Mouse (Mus musculus) testis, postnatal 10 days (tissue): ENCODE measurements at regions not wholly inside any gene's neighbourhood (a gene's known extent, or its start where the extent isn't known, plus 50 kb on each side); places are given as distances from the start of the nearest gene placed in this dataset.

Source experiments
- DNase-seq: peaks from one replicate; pipeline ENCODE4 v3.0.0; 2021; ENCODE audit warnings: low spot score

DNA sequence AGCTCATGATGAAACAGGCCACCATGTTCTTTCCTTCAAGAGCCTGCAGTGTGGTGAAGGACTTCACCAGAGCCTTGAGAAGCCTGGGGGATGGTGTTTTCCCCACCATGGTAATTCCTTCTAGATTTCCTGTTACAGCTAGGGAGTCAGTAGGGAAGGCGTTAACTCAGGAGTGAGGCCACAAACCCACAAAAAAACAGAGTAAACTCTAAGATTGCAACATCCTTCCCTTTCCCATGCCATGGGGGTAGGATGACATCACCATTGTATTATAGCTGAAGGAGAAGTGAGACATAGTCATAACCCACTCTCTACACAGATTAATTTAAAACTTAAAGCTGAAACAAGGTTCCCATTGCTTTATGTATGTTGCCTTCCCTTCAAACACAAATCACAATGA, 218.7 kb upstream of the F930015N05Rik start:
- no peak for DNase-seq

DNA sequence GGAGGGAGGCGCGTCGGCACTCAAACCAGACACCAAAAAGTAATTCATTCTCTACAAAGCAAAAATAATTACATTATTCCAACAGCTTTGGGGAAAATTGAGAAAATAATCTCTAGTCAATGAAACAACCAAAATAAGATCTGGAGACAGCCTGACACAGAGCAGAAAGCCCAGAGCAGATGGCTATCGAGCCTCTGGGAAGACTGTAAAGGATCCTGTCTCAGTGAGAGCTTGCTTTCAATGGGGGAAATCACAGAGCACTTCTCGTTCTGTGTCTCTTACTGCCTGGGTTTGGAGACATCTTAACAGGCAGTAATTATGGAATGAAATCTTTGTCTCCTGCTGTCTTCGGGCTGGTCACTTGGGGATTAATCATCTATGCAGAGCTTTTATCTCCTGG, 226.7 kb upstream of the F930015N05Rik start:
- DNase-seq = no peak

DNA sequence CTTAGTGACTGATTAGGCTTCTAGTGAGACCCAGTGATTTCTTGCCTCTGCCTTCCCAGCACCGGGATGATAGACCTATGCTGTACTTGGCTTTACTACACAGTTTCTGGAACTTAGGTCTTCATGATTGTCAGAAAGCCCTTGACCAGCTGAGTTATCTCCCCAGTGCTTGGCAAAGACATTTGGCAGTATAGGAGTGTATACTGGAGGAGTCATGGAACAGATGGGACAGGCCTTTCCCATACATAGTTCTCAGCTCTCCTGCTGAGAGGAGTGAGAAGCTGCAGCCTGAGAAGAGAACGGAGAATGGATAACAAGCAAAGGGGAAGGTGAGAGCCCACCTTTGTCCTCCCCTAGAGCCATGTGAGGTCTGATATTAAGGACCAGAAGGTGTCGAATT, 230.6 kb upstream of the F930015N05Rik start:
- no peak for DNase-seq

DNA sequence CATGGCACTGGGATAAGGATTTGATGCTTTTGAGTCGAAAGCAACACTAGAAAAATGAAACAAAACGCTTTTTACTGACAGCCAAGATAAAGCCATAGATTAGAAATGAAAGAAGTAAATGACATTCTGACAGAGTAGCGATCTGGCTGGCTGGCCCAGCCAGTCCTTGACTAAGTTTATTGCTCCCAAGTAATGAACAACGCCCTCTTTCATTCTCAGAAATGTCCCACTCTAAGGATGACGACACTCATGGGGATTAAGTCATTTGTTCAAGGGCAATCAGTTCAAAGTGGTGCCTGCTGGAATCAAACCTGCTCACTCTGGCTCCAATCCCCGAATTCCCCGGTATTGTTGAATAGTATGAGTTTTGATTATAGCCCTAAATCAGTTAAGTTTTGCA, 231.1 kb upstream of the F930015N05Rik start:
- DNase-seq = no peak

DNA sequence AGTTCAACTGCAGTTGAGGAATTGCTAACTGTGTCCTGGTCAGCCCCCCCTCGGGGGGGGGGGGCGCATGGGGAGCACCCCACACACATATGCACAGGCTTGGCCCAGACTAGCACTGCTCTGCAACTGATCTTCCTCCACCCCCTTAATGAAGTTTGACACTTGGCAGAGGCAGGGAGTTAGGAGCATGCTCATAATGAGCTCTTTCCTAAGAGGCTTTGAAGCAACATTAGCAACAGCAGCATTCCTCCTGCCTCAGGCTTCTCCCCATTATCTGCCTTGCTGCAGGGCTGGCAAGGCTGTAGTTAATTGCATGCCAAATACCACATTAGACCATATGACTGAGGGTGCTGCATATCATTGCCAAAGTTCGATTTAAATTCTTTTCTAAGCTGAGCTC, 235.4 kb upstream of the F930015N05Rik start:
- no peak for DNase-seq

DNA sequence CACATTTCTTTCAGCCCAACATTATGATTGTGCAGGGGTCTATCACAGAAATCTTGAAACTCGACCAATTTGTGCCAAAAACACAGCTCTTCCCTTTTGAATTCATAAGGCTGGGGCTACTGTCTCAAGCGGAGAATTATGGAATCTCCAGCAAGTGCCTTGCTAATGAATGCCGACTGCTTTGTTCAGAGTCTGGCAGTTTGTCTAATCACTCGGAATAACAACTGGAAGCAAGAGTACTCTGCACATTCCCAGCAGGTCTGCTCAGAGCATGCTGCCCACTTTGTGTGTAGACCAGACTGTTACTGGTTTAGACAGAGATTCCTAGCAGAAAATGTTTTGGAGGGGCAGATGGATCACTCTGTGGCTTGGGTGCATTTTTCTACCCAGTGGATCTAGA, 237.1 kb upstream of the F930015N05Rik start:
- no peak for DNase-seq

DNA sequence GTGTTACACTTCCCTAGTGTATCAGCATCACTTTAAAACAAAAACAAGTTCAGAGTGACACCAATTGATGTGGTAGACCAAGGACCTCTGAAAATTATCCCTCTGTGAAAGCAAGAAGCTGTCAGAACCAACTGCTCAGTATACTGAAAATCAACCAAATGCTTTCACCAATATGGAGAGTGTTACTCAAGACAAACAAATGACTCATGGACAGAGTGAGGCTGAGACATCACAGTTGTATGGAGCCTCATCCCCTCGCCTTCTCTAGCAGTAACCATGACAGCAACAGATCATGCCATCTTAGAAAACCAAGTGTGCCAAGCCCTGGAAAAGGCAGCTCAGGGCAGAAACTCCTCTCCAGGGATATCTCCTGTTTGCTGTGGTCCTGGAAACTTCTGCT, 267.3 kb upstream of the F930015N05Rik start:
- no peak for DNase-seq

DNA sequence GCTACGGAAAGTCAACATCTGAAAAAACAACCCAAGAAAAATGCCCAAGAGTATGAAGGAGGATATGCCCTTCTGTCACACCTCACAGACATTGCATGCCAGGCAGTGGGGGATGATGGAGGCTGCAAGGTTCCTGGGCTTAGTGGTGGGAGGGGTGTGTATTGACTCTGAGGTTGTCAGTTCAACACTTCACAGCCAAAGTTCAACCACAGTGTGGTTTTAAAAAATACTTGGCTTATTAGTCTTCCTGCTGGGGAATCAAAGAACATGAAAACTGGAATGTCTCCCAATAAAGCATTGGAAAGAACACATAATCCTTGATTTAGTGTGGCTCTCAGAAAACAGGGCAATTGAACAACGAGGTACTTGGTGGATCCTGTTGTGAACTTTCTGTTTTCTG, 267.0 kb upstream of the Elac2 start:
- DNase-seq = no peak

DNA sequence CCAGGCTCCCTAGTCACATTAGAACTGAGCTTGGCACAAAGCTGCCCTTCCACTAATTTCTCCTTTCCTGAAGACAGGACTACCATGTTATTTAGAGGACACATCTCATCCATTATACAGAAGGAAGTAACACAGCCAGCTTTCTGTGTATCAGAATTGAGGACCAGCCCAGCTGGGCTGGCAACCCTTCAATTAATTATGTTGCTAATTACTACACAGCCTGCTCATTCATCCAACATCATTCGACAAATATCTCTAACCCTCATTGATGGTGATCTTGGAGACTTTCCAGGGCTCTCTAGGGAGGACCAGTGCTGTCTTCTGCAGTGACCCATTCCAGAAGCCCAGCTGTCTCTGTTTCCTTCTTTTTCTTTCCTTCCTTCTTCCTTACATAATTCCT, 263.7 kb upstream of the Elac2 start:
- no peak for DNase-seq

DNA sequence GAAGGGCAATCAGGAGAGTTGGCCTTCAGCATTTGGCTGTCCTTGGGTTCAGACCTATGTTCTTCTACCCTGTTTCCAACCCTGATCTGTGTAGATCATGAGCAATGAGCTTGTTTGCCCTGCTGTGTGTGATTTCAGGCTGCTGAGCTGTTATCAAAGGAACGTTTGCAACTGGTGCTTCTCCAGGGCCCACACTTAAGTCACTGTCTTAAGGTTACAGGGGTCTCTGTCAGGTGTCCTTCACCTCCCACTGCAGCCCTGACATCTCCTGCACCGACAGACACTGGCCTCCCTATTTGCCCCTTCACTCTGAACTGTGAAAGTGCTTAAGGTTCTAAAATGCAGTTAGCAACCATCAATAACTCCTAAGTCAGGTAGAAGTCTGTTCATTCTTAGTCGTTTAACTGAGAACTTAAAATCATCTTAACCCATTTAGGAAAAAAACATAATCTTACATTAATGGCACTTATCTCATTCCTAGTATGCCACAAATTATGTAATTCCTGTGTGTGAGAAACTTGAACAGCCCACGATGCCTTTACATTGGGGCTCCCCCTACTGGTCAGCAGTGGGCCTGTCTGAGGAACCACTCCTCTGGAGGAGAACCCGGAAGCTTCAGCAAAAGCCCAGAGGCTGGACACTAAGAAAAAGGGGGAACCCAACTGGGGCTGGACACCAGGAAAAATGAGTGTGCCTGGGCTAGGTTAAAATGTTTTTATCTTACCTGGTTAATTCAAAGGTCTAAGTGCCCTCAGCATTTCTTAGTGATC, 260.3 kb upstream of the Elac2 start:
- peak; percentile 89 for DNase-seq

DNA sequence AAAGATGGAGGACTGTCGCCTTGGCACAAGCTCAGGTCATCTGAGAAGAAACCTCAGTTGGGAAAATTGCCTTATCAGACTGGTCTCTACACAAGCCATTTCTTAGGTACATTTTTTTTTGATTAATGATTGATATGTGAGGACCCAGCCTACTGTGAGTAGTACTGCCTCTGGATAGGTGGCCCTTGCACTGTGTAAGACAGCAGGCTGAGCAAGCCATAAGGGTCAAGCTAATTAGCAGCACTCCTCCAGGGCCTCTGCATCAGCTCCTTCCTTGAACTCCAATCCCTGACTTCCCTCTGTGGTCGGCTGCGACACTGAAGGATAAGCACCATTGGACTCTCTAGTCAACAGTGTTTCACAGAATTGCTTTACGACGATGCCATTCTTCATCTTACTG, 252.6 kb upstream of the Elac2 start:
- DNase-seq = no peak

DNA sequence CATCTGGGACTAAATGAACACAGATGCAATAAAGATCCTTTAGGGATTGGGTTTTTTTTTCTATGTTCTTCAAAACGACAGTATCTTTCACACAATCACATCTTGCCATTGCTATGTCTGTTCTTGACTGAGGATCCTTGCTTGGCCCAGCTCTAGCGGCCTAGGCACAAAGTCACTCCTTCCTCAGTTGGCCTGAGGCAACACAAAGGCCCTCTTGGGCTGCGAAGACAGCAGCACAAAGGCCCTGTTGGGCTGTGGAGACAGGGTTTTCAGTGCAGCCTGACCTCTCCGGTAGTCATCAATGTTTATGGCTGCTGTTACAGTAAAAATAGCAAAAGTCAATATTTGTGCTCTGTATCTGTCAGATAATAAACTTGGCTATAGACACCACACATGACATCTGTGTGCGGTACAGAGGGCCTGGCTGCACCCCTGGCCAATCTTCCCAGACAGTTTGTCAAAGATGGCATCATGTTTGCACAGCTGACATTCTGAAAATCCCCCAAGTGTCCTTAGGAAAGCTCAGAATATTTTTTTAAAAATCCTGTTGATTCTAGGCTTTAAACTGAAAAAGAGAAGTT, 250.9 kb upstream of the Elac2 start:
- DNase-seq = no peak

DNA sequence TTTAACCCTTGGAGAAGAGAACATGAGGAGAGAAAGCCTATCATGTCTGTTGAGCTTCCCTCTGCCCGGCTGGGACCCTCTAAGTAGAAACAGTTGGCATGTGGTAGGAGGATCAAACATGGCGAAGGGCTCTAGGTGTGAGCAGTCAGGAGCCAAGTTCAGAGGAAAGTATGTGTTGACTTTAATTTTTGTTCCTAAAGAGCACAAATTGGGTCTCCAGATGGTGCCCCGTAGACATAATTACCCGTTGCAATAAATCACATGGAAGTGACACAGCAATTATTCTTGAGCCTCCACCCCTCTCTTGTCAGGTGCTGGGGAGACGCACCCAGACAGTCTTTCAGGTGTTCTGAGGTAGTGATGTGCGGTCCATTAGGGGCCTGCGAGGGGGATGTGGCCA, 239.9 kb upstream of the Elac2 start:
- DNase-seq = no peak

DNA sequence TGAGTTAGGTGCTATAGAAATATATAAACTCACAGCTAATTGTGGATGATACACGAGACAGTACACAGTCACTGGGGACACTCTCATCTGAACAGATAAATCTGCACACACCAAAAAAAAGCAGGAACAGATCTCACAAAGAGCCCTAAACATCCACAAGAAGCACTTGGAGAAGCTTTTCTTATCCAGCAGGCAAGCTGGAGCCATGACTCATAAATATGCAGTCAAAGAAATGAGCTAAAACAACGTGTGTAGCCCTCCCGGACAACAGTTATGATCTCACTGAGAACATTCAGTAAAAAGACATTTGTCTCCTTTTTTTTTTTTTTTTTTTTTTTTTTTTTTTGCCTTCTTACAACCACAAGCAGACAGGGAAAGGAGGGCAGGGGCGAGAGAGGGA, 235.1 kb upstream of the Elac2 start:
- no peak for DNase-seq

DNA sequence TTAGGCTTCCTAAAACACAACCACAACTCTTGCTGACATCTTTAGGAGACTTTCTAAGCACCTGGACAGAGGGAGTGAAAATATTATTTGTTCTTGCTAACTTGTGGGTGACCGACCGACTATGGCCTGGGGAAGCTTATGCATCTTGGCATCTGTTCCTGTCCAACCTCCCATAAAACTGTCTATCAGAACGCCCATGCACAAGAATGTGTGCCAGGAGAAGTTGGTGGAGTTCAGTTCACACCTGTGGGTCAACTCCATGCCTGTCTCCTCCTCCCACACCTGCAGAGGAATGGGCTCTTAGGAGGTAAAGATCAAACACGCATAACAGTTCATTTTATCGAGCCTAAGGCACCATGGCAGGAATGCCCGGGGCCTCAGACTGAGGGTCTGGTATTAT, 232.7 kb upstream of the Elac2 start:
- DNase-seq = no peak

DNA sequence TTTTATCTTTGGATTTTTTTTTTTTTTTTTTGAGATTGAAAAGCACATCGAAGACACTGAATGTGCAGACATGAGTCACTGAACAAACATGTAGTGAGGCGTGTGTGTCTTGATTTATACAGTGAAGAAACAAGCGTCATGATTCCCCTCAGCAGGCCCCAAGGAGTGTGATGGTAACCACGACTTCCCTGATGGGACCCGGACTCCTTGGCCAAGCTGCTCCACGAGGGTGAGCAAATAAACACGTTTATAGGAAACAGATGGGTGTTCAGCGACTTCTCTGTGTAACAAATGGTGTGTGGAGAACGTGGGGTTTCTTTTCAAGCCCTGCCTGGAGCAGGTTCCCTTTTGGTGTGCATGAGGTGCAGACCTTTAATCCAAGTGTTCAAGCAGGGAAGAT, 228.9 kb upstream of the Elac2 start:
- no peak for DNase-seq

DNA sequence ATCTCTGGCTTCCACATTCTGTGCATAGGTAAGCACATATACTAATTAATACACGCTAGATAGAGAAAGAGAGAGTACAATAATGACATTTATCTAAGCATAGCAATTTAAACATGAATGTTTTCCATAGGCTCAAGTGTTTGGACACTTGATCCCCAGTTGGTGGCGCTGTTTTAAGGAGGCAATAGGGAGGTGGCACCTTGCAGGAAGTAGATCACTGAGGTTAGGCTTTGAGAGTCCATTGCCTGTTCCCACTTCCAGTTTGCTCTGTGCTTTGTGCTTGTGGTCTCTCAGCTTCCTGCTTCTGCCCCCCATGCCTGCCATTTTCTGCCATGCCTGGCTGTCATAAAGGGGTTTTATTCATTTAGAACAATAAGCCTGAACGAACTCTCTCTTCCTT, 226.5 kb upstream of the Elac2 start:
- DNase-seq = no peak

DNA sequence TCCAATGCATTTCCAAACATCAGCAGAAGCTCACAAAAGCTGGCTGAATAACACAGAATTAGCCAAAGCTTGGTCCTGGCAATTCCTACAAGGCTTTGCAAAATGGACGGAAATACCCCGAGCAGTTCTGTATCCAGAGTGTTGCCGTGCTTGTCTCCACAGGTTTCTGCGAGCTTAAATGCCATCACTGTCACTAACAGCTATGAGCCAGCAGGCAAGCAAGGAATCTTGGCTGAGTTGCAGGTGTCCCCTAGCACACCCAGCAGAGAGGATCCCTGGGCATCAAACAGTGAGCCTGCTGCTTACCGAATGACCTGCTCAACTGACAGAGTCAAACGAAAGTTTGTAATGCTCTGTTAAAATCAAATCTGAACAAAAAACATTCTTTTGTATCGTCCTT, 226.0 kb upstream of the Elac2 start:
- DNase-seq = no peak

DNA sequence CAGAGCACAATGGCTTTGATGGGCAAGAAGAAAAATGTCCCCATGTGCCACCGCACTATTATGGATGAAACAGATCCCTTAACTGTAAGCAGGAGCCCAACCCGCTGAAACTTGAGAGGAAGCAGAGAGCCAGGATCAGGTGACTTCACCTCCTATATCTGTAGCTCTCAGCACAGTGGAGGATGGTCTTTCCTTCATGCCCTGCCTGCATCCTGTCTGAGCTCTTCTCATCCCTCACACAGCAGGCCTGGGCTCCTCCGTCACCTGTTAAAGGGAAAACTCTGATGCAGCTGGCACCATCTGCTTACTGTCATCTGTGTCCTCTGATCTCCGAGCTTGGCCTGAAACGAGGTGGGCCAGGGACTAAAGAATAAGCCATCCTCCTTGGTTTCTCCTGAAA, 224.8 kb upstream of the Elac2 start:
- no peak for DNase-seq

DNA sequence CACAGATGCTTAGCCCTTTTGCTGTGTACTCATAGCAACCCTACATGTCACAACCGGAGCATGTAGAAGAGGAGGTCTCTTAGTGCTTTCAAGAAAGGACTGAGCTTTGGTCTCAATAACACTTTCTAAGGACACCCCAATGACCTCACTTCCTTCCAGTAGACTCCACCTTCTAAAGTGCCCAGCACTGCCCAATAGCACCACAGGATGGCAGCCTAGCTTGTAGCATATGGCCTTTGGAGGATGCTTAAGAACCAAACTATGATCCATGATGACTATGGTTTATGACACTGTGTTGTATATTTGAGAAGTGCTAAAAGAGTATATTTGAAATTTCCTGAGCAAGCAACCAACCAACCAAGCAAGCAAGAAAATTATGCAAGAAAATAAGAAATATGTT, 223.3 kb upstream of the Elac2 start:
- no peak for DNase-seq

DNA sequence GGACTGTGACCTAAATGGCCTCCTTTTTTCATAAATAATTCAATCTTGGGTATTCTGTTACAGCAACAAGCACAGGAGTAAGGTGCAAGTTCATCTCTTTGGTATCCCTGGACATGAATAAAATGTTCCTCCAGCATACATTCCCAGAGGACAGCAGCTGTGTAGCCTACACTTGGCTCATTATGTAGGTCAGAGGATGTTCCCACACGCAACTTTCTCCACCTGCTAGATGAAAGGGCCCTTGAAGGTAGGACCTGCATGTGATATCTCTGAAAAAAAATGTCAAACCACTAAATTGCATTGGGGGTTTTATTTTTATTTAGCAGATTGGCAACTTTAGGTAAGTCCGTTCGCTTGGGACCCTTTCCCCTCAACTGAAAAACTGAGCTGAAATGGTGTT, 218.2 kb upstream of the Elac2 start:
- no peak for DNase-seq

DNA sequence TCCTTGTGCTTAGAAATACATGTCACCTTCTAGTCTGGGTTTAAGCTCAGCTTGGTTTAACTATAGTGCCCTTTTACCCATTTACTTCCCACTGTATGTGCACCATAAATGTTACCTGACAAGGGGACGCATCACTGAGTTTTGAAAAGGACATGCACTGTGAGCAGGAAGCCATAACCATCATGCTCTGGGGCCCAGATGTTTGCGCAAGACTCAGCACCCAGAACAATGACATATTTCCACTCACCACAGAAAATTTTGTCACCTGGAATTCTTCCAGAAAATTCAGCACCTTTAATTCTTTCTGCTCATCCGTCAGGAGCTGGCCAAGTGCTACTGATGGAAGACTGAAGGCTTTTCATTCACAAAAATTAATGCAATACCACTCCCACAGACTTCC, 216.1 kb upstream of the Elac2 start:
- DNase-seq = no peak

DNA sequence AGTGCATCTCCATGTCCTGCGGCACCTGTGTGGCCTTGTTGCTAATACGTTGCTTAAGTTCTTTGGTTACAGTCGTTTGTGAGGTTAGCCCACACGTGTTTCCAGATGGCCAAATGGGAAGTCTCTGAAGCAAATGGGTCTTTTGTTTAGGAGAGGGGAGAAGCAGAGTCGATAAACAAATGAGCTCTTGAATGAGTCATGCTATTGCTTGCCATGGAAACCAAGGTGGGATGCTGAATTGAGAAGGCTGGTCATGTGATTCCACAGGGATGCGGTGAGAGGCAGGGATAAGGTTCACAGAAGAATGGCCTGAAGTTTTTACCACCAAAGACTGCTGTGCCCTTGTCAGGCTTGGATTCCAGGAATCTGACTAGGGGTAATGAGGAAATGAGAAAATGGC, 214.8 kb upstream of the Elac2 start:
- no peak for DNase-seq

DNA sequence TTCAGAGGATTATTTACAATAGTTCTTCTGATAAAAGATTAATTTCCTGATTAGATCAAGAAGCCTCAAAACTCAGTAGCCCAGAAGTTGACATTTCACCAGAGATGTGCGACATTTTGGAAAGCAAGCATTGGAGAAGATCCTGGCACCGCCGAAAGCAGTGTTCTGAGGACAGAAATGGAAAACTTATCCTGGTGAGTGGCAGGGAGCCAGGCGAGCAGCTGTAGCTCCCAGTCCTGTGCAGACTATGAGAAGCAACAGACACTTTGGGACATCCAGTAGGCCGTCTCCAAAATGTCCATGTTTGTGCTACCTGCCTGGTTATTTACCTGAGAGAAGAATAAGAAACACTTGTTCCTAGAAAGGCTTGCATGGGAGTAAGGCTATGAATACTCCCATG, 202.1 kb upstream of the Elac2 start:
- peak; percentile 48 for DNase-seq
